Mouse (Mus musculus): Measurements from ENCODE around the gene Exoc6b. TPM values are rescaled to one million over a fixed set of nuclear protein-coding genes. Genes with fewer than 3 reads are reported as not detected.

Exoc6b gene
- total RNA-seq, 4 experiments from 2014 or later = 113 to 138 (median 123) TPM

- no peak for DNase-seq (ENCODE audit: low spot score in 2 of 2)
Measured at GRCm38 (mm10) chr6:84587471-84588101, 481.7 kb downstream of the Exoc6b start.

DNA sequence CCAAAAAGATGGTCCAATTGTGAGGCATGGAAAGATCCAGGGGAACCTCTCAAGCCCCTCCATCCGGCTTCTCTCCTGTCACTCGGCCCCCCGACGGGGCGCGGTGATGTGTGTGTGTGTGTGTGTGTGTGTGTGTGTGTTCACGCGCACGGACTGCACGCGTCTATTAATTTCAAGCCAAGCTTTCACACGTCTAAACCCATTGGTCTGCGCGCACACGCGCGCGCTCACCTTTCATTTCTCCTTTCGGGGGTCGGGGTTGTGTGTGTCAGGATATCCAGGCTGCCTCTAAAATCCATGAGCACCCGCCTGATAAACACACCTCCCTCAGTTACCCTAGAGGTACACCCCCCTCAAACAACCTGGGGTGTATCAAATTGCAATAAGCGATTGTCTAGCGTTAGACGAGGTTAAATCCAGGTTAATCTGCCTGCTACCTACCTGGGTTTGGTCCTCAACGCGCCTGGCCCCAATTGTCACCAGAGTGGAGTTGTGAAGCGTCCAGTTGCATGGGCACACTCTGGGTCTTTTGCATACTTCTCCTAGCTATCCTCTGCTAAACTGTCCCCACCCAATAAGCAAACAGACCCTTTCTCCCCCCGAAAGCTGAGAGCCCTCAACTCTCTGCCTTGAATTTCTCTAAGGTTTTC, 482.6 kb downstream of the Exoc6b start:
- DNase-seq (ENCODE audit: low spot score in 2 of 2) = no peak

DNA sequence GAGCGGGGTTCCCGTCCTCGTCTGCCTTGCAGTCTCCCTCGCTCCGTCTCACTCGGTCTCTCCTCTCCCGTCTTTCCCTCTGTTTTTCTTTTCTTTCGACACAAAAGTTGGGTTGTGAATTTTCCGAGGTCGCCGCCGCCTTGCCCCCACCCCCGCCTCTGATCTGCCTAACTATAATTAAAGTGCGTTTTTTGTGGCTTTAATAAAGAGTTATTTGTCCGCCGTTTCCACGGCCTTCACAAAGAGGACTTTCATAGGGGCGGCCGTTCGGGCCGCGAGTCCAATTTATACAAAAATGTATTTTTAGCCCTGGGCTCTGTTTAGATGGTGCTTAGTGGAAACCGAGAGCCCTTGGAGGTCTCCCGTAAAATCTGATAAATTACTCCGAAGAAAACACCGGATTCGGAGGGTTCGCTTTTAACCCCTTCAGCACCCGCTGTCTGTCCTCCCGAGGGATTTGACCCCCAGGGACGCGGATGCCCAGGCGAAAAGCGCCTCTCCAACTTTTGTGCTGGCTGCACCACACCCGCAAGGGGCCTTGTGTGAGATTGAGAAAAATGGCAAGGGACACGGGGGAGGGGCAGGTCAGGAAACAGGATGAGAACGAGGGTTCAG, 483.5 kb downstream of the Exoc6b start:
- DNase-seq (ENCODE audit: low spot score in 2 of 2) = no peak

GRCm38 (mm10) chr6:84584783-84585685, 484.3 kb downstream of the Exoc6b start:
- no peak for DNase-seq (ENCODE audit: low spot score in 2 of 2)

GRCm38 (mm10) chr6:84583841-84584782, 485.2 kb downstream of the Exoc6b start:
- DNase-seq (ENCODE audit: low spot score in 2 of 2) = no peak

DNA sequence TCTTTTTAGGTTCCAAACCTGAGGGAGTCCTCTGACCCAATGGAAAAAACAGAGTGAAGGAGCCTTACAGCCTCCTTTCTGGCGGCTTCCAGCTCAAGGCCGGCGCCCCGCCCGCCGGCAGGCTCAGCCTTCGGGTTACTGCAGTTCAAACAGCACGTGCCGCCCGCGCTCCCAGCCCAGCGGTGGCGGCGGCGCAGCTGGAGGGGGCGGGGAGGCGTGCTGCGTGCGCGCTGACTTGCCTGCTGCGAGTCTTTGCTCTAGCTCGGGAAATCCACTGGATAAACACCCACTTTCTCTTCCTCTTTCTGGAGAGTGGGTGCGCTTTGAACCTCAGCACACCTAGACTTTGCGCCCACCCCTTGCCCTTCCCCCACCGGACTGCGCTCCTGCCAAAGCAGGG, 485.9 kb downstream of the Exoc6b start:
- DNase-seq (ENCODE audit: low spot score in 2 of 2) = no peak

GRCm38 (mm10) chr6:84582826-84583225, 486.5 kb downstream of the Exoc6b start:
- no peak for DNase-seq (ENCODE audit: low spot score in 2 of 2)

DNA sequence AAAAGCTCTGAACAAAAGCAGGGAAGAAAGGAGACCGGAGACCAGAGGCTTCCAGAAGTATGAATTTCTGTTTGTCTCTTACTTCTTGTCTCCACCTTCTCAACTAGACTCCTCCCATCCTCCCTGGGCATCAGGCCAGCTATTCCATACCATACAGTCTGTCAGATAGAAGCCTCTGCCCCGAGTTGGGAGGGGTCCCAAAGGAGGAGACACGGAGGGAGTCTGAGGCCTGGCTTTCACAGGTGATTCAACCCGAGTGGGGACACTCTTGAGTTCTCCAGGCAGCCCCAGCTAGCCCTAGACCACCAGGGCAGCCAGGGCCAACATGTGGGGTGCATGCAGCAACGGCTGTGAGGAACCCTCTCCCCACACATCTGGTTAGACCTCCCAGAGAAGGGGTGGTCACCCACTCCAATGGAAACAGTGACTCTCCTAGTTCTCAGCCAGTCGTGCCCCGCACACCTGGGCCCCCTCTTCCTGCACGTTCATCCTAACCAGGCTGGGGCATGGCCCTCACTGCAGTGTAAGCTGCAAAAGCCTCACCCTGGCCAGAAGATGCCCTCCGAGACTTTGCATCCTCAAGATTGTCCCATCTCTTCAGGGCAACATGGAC, 487.4 kb downstream of the Exoc6b start:
- no peak for DNase-seq (ENCODE audit: low spot score in 2 of 2)

- DNase-seq (ENCODE audit: low spot score in 2 of 2) = no peak
Measured at GRCm38 (mm10) chr6:84580979-84581832, 488.1 kb downstream of the Exoc6b start.

GRCm38 (mm10) chr6:84579508-84579907, 489.8 kb downstream of the Exoc6b start:
- no peak for DNase-seq (ENCODE audit: low spot score in 2 of 2)

DNA sequence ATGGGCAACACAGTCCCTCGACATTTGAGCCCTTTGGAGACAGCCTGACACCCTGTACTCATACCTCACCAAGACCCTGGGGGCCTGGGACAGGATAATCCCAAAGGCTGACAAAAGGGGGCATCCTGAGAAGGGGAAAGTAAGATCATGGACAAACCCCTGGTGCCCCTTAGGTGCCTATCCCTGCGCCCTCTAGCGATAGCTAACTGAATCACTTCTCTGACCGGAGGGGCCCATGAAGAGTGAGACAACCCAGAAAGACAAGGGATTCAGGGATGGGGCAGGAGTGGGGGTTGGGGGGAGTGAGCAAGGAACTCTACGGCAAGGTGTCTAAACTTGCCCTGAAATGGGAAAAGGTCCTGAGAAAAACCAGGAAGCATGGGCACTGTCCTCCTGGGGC, 490.4 kb downstream of the Exoc6b start:
- no peak for DNase-seq (ENCODE audit: low spot score in 2 of 2)

DNA sequence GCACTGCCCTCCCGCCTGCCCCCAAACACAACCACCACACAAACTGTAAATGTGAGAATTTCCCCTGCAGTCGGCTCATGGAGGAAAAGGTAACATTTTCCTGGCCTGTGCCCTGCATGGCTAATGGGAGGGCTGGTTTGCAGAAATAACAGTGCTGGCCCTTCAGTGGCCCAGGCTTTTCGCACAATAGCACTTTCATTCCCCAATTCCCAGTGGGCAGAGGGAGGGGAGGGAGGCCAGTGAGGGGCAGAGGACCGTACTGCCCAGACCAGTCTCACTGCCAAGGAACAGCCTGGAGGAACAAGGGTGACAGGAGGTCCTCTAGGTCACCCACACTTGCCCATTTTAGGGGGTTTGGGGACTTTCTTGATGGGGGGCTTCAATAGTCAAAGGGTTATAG, 491.4 kb downstream of the Exoc6b start:
- DNase-seq (ENCODE audit: low spot score in 2 of 2) = no peak

DNA sequence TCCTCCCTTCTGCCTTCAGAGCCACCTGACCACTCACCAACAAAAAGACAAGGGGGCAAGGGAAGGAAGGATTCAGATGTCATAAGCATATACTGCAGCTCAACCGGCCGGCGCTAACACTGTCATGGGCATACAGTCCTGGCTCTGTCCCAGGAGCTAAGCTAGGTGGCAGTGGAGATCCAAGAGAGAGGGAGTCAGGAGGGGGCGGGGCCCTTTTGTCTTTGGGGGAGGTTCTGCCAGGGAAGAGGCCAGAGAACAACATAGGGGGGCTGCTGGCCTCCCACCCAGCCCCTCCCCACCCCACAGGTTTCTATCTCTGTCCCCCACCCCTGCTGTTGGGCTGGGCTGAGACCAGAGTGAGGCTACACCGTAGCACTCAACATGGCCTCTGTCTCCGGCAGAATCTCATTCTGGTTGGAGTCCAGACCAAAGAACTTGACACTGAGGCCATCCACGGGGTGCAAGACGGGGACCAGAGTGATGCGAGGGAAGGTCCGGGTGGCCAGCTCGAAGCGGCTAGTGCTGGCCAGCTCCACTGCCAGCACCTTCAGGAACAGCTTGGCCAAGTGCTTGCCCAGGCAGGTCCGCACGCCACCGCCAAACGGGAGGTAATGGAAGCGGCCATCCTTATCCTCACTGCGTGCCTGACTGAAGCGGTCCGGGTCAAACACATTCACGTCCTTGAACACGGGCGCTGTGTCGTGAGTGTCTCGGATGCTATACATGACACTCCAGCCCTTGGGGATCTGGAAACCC, 495.2 kb downstream of the Exoc6b start:
- DNase-seq (ENCODE audit: low spot score in 2 of 2) = no peak

DNA sequence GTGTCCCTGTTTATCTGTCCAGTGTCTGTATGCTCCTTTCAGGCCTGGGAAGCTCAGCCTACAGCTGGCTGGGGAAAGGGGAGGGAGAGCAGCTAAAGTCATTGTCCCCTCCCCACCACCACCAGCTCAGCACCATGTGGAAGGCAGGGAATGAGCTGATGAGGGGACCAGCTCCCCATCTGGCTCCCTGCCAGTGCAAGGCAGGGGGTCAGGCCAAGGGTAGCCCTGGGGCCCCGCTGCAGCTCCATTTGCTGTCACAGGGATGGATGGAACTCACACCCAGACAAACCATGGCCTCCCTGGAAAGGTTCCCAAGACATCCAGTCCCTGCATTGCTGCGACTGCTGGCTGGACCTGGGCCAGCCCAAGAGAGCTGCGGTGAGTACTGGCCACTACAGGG, 499.3 kb downstream of the Exoc6b start:
- DNase-seq (ENCODE audit: low spot score in 2 of 2) = no peak

- no peak for DNase-seq (ENCODE audit: low spot score in 2 of 2)
Measured at GRCm38 (mm10) chr6:84569590-84569989, 499.7 kb downstream of the Exoc6b start.

GRCm38 (mm10) chr6:84568880-84569279, 500.4 kb downstream of the Exoc6b start:
- DNase-seq (ENCODE audit: low spot score in 2 of 2) = no peak

Data from layer of hippocampus, adult 8-10 months (tissue).